Mouse (Mus musculus) olfactory bulb, adult 2 months (tissue): ENCODE measurements at regions not wholly inside any gene's neighbourhood (a gene's known extent, or its start where the extent isn't known, plus 50 kb on each side); places are given as distances from the start of the nearest gene placed in this dataset.
"Not testable (repeated sequence)": the region's sequence is repeated elsewhere in the genome, so short reads cannot be mapped to it uniquely, and the experiment has no call there.

ENCODE experiments used
- H3K27ac ChIP-seq: fragments of 200-500 bp; 2 replicates; pipeline ENCODE4 v1.5.1; 2012; ENCODE audit warnings: low read depth, low read length; ENCODE audit not compliant: insufficient read depth
- H3K4me1 ChIP-seq: fragments of 200-500 bp; 2 replicates; pipeline ENCODE4 v1.6.1; 2012; ENCODE audit warnings: low read length; ENCODE audit not compliant: control insufficient read depth, insufficient read depth
- H3K4me3 ChIP-seq: fragments of 200-500 bp; 2 replicates; pipeline ENCODE4 v1.5.1; 2012; ENCODE audit warnings: mild to moderate bottlenecking, low read depth, low read length, moderate library complexity; ENCODE audit not compliant: insufficient read depth
- CTCF ChIP-seq: fragments of 200-500 bp; IDR thresholded peaks from 2 replicates; pipeline ENCODE4 v1.5.1; 2012; ENCODE audit warnings: low read depth, mild to moderate bottlenecking, low read length, moderate library complexity; ENCODE audit not compliant: insufficient read depth
- POLR2A ChIP-seq: fragments of 200-500 bp; IDR thresholded peaks from 2 replicates; pipeline ENCODE4 v1.6.1; 2012; ENCODE audit warnings: mild to moderate bottlenecking, low read depth, low read length, moderate library complexity; ENCODE audit not compliant: insufficient read depth
- WGBS: fragments of 180-500 bp; shearing (Covaris S2); methylation state at CpG from one replicate; pipeline ENCODE4 v1.1.7; 2018; 5-methylcytosine and 5-hydroxymethylcytosine counted together

GRCm38 (mm10) chr8:126132076-126132475 is 137.1 kb downstream of the Kcnk1 start:
- 66% methylated on average over 4 of the region's 4 CpGs for WGBS
- no peaks in the 10 kb centered on the region for H3K4me1 ChIP-seq
- no peak overlapping the region for H3K4me3 ChIP-seq
- TF ChIP-seq CTCF (no peak), POLR2A (no peak)
- no peak overlapping the region for H3K27ac ChIP-seq

GRCm38 (mm10) chr8:126132918-126133317 is 137.9 kb downstream of the Kcnk1 start:
- H3K4me1 ChIP-seq, H3K4me3 ChIP-seq, H3K27ac ChIP-seq: not testable (repeated sequence)
- WGBS = over 99% methylated on average over 4 of the region's 4 CpGs

GRCm38 (mm10) chr8:126135100-126135499 is 140.1 kb downstream of the Kcnk1 start:
- 65% methylated on average over 10 of the region's 10 CpGs for WGBS
- no peak for TF ChIP-seq POLR2A
- no peak for TF ChIP-seq CTCF
- peaks cover 8% of the 10 kb centered on the region for H3K4me1 ChIP-seq

GRCm38 (mm10) chr8:126135573-126135972 is 140.6 kb downstream of the Kcnk1 start:
- H3K4me3 ChIP-seq = no peak overlapping the region
- 81% methylated on average over 3 of the region's 3 CpGs for WGBS
- H3K27ac ChIP-seq = no peak overlapping the region
- peaks cover 8% of the 10 kb centered on the region for H3K4me1 ChIP-seq
- TF ChIP-seq POLR2A (no peak), CTCF (no peak)

More at GRCm38 (mm10) chr8:126135100-126135499, 140.1 kb downstream of the Kcnk1 start:
- no peak overlapping the region for H3K4me3 ChIP-seq
- no peak overlapping the region for H3K27ac ChIP-seq

- H3K4me3 ChIP-seq = no peak overlapping the region
- peaks cover 8% of the 10 kb centered on the region for H3K4me1 ChIP-seq
- no peak overlapping the region for H3K27ac ChIP-seq
- 90% methylated on average over 3 of the region's 3 CpGs for WGBS
- TF ChIP-seq CTCF (no peak), POLR2A (no peak)
These were observed 142.0 kb downstream of the Kcnk1 start for GRCm38 (mm10) chr8:126136946-126137345.

GRCm38 (mm10) chr8:126137452-126137851 is 142.5 kb downstream of the Kcnk1 start:
- WGBS = 57% methylated on average over 4 of the region's 4 CpGs
- TF ChIP-seq POLR2A (no peak), CTCF (no peak)

GRCm38 (mm10) chr8:126138645-126139545 is 143.9 kb downstream of the Kcnk1 start:
- H3K27ac ChIP-seq = no peak overlapping the region
- under 1% methylated on average over 95 of the region's 95 CpGs for WGBS
- H3K4me3 ChIP-seq = peak overlapping the region; percentile 52
- TF ChIP-seq CTCF (no peak), POLR2A (no peak)
- peaks cover 12% of the 10 kb centered on the region for H3K4me1 ChIP-seq

More at GRCm38 (mm10) chr8:126137452-126137851, 142.5 kb downstream of the Kcnk1 start:
- Histone ChIP-seq H3K4me1 (peaks cover 9% of the 10 kb centered on the region), H3K27ac (no peak overlapping the region), H3K4me3 (no peak overlapping the region)

- Histone ChIP-seq H3K4me1 (peaks cover 12% of the 10 kb centered on the region), H3K27ac (no peak overlapping the region)
These were observed 144.5 kb downstream of the Kcnk1 start for GRCm38 (mm10) chr8:126139546-126139870.

GRCm38 (mm10) chr8:126140998-126141397 is 146.0 kb downstream of the Kcnk1 start:
- Histone ChIP-seq H3K27ac (no peak overlapping the region), H3K4me1 (peaks cover 12% of the 10 kb centered on the region), H3K4me3 (no peak overlapping the region)
- WGBS = 47% methylated on average over 6 of the region's 6 CpGs
- TF ChIP-seq CTCF = no peak
- no peak for TF ChIP-seq POLR2A

More at GRCm38 (mm10) chr8:126139546-126139870, 144.5 kb downstream of the Kcnk1 start:
- TF ChIP-seq CTCF (no peak), POLR2A (no peak)
- WGBS = 34% methylated on average over 11 of the region's 11 CpGs
- H3K4me3 ChIP-seq = peak overlapping the region; percentile 52

- Histone ChIP-seq H3K4me1 (no peaks in the 10 kb centered on the region; the same call in 1 of the 2 replicates), H3K4me3 (no peak overlapping the region), H3K27ac (no peak overlapping the region)
- 90% methylated on average over 4 of the region's 4 CpGs for WGBS
- TF ChIP-seq CTCF (no peak), POLR2A (no peak)
These were observed 146.8 kb upstream of the Slc35f3 start for GRCm38 (mm10) chr8:126151527-126151926.
